Comparison of ENCODE assay signal across 15 mouse cellular contexts in the genomic region with DNA sequence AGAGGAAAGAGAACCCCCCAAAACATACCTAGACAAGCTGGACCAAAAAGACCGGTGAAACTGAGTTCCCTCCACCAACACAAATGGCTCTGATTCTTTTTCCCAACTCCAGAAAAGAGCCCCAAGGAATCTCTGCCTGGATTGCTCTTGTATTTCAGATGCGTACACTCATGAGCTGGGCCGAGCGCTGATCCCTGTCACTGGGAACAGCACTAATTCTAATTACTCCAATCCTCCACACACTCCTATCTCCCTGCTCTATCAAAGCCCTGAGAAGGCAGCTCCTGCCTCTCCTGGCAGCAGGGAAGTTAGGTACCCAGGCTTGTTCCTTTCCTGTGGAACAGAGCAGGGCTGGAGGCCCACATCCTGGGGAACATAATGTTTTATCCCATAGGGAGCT.
DNase-seq lines count a peak whose midpoint lies in the region; ATAC-seq and TF ChIP-seq lines count a peak whose summit lies in the region.
"Had no signal": no experiment of that assay in that cellular context is flagged by ENCODE, and none has a peak within 500 bp of the region (broad histone marks: within the 10 kb centered on the region; RNA-seq: fewer than 3 reads in every experiment).

No protein-coding gene starts in this region.

- H3K9ac ChIP-seq in neural tube, embryonic 15.5 days (replicated peaks): peak overlapping the region; percentile 14; the same call in 1 of the 2 replicates
- H3K9ac ChIP-seq: embryonic facial prominence, embryonic 15.5 days; lung, embryonic 14.5 days had no signal

- H3K36me3 ChIP-seq in hindbrain, embryonic 10.5 days: peaks cover 15% of the 10 kb centered on the region
- H3K36me3 ChIP-seq in midbrain, embryonic 10.5 days: peaks cover 27% of the 10 kb centered on the region
- H3K36me3 ChIP-seq in neural tube, embryonic 15.5 days: no peaks in the 10 kb centered on the region
- H3K36me3 ChIP-seq: embryonic facial prominence, embryonic 15.5 days; G1E had no signal

- 0 out of 2 replicates have a peak, but pooled peaks have one; percentile 48 for ATAC-seq in neural tube, embryonic 15.5 days (ENCODE audit: low FRiP score)
- ATAC-seq: intestine, embryonic 16.5 days had no signal

- H3K27me3 ChIP-seq in hindbrain, embryonic 10.5 days (ENCODE audit: insufficient read depth, poor library complexity, severe bottlenecking): no peaks in the 10 kb centered on the region
- no peaks in the 10 kb centered on the region for H3K27me3 ChIP-seq in midbrain, embryonic 10.5 days (ENCODE audit: low read depth, poor library complexity, severe bottlenecking)
- H3K27me3 ChIP-seq in neural tube, embryonic 15.5 days (replicated peaks): no peaks in the 10 kb centered on the region
- H3K27me3 ChIP-seq: embryonic facial prominence, embryonic 15.5 days had no signal

- peak overlapping the region; percentile 96 for H3K27ac ChIP-seq in layer of hippocampus, adult 2 months
- peak overlapping the region; percentile 50; the same call in 1 of the 2 replicates for H3K27ac ChIP-seq in hindbrain, embryonic 10.5 days
- peak overlapping the region; percentile 61; the same call in 1 of the 2 replicates for H3K27ac ChIP-seq in midbrain, embryonic 10.5 days (replicated peaks)
- H3K27ac ChIP-seq in neural tube, embryonic 15.5 days (replicated peaks): peak overlapping the region; percentile 72
- H3K27ac ChIP-seq: embryonic facial prominence, embryonic 15.5 days had no signal

- no peak for TF ChIP-seq CTCF in layer of hippocampus, adult 2 months (conservative IDR thresholded peaks at IDR 0.05)

- H3K4me2 ChIP-seq in neural tube, embryonic 15.5 days: peak overlapping the region; percentile 21
- H3K4me2 ChIP-seq: embryonic facial prominence, embryonic 15.5 days; lung, embryonic 14.5 days had no signal

- 84% methylated on average over 4 of the region's 4 CpGs for WGBS in hindbrain, embryonic 10.5 days
- whole genome bisulfite sequencing in midbrain, embryonic 10.5 days: 86% methylated on average over 4 of the region's 4 CpGs
- WGBS in neural tube, embryonic 15.5 days: 31% methylated on average over 4 of the region's 4 CpGs

- peak overlapping the region; percentile 61 for H3K4me3 ChIP-seq in layer of hippocampus, adult 2 months
- no peak overlapping the region for H3K4me3 ChIP-seq in hindbrain, embryonic 10.5 days
- no peak overlapping the region for H3K4me3 ChIP-seq in midbrain, embryonic 10.5 days
- no peak overlapping the region for H3K4me3 ChIP-seq in neural tube, embryonic 15.5 days (replicated peaks)
- H3K4me3 ChIP-seq: embryonic facial prominence, embryonic 15.5 days had no signal

- intact Hi-C loops in left cerebral cortex, postnatal 10 days (cut with DNase I): loop anchor here (5.0 kb wide), 1 partner anchor 139 kb away; no protein-coding TSS in a partner anchor

- no peak for DNase-seq in layer of hippocampus, adult 2 months (ENCODE audit: low spot score in 2 of 2)
- no peak for DNase-seq in layer of hippocampus, adult 9-11 months
- no peak for DNase-seq in hindbrain, embryonic 10.5 days (ENCODE audit: low spot score)
- DNase-seq in midbrain, embryonic 10.5 days (ENCODE audit: low spot score): no peak
- no peak for DNase-seq in kidney, adult 9 months
- no peak for DNase-seq in left cerebral cortex, adult 9 months (ENCODE audit: low spot score in 2 of 2)
- DNase-seq in left cerebral cortex, postnatal 10 days (ENCODE audit: extremely low spot score in 1 of 2, low spot score in 2 of 2): no peak
- DNase-seq: adrenal gland, postnatal 14 days; cerebellum, postnatal 25 days; kidney, postnatal 4 days; lung, embryonic 14.5 days had no signal

- peaks cover 45% of the 10 kb centered on the region for H3K4me1 ChIP-seq in hindbrain, embryonic 10.5 days (replicated peaks)
- H3K4me1 ChIP-seq in midbrain, embryonic 10.5 days: peaks cover 27% of the 10 kb centered on the region
- peaks cover 44% of the 10 kb centered on the region for H3K4me1 ChIP-seq in neural tube, embryonic 15.5 days

- H3K9me3 ChIP-seq in hindbrain, embryonic 10.5 days: no peaks in the 10 kb centered on the region
- no peaks in the 10 kb centered on the region for H3K9me3 ChIP-seq in midbrain, embryonic 10.5 days (replicated peaks)
- no peaks in the 10 kb centered on the region for H3K9me3 ChIP-seq in neural tube, embryonic 15.5 days (replicated peaks)
- H3K9me3 ChIP-seq: embryonic facial prominence, embryonic 15.5 days; G1E had no signal
